Mouse (Mus musculus): ENCODE measurements around the gene C2cd5. TPM values are rescaled to one million over a fixed set of nuclear protein-coding genes. Genes with fewer than 3 reads are reported as not detected.
"Not testable (repeated sequence)": the region's sequence is repeated elsewhere in the genome, so short reads cannot be mapped to it uniquely, and the experiment has no call there.

C2cd5 gene
- total RNA-seq (2014; fragmentation: Nextera tagmentation) (57.8 and 81.5 TPM in 2 replicates), total RNA-seq (2017) (24.6 TPM in 2 replicates)

DNA sequence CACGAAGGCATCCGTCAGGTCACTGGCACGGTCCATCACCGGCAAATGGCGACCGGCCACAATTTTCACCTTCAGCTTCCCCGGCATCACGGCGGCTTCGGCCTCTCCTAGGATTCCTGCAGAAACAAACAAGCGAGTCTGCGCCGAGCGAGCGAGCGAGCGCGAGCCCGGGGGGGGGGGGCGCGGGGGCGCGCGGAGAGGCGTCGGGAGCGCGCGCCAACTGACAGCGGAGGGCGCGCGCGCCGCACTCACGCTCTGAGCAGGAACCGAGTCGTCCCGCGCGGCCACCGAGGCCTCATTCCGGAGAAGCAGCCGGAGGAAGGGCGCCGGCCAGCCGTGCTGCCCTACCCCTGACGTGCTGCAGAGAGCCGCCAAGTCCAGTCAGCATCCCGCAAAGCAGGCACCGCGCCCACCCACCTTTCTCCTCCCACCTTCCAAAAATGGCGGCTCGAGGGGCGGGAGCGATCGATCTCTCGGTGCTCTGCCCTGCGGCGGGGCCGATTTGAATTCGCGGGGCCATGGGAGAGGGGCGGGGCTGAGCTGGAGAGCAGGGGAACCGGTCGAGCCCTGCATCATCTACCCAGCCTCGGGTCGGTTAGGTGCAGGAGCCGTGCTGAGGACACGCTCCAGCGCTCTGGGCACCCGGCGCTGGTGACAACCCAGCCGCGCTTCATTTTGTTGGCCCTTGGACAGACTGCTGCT, at the start of gene C2cd5:
TSS of gene C2cd5 (minus strand) at position 461 of the 702 bp plus-strand sequence.
- peak; percentile 93 for ATAC-seq (replicated peaks; ENCODE audit: low FRiP score, low TSS enrichment, poor library complexity, severe bottlenecking)

GRCm38 (mm10) chr6:143148868-143149267, 48.9 kb upstream of the C2cd5 start:
- no peak for ATAC-seq (replicated peaks; ENCODE audit: low FRiP score, low TSS enrichment, poor library complexity, severe bottlenecking)

- peak; percentile 80 for ATAC-seq (replicated peaks; ENCODE audit: low FRiP score, low TSS enrichment, poor library complexity, severe bottlenecking)
Measured at GRCm38 (mm10) chr6:143146756-143147155, 46.8 kb upstream of the C2cd5 start.

GRCm38 (mm10) chr6:143145051-143145450, 45.1 kb upstream of the C2cd5 start:
- ATAC-seq (replicated peaks; ENCODE audit: low FRiP score, low TSS enrichment, poor library complexity, severe bottlenecking), result 0 out of 2 replicates have a peak, but pooled peaks have one; percentile 21

GRCm38 (mm10) chr6:143144556-143144955, 44.6 kb upstream of the C2cd5 start:
- no peak for ATAC-seq (replicated peaks; ENCODE audit: low FRiP score, low TSS enrichment, poor library complexity, severe bottlenecking)

GRCm38 (mm10) chr6:143143775-143144273, 43.9 kb upstream of the C2cd5 start:
- no peak for ATAC-seq (replicated peaks; ENCODE audit: low FRiP score, low TSS enrichment, poor library complexity, severe bottlenecking)

GRCm38 (mm10) chr6:143143321-143143720, 43.4 kb upstream of the C2cd5 start:
- ATAC-seq (replicated peaks; ENCODE audit: low FRiP score, low TSS enrichment, poor library complexity, severe bottlenecking), result no peak

DNA sequence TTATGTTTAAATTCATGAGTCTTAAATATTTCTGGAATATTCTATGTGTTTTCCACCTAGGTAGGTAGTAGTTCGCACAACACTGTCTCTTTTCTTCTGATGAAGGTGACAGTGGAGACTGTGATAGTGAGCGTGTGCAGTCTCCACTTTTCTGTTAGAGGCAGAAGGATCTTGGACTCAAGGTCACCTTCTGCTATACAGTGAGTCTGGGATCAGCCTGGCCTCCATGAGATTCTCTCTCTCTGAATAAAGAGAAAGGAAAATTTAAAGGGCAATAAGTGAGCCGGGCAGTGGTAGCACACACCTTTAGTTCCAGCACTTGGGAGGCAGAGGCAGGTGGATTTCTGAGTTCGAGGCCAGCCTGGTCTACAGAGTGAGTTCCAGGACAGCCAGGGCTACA, 42.9 kb upstream of the C2cd5 start:
- ATAC-seq (replicated peaks; ENCODE audit: low FRiP score, low TSS enrichment, poor library complexity, severe bottlenecking), result no peak

DNA sequence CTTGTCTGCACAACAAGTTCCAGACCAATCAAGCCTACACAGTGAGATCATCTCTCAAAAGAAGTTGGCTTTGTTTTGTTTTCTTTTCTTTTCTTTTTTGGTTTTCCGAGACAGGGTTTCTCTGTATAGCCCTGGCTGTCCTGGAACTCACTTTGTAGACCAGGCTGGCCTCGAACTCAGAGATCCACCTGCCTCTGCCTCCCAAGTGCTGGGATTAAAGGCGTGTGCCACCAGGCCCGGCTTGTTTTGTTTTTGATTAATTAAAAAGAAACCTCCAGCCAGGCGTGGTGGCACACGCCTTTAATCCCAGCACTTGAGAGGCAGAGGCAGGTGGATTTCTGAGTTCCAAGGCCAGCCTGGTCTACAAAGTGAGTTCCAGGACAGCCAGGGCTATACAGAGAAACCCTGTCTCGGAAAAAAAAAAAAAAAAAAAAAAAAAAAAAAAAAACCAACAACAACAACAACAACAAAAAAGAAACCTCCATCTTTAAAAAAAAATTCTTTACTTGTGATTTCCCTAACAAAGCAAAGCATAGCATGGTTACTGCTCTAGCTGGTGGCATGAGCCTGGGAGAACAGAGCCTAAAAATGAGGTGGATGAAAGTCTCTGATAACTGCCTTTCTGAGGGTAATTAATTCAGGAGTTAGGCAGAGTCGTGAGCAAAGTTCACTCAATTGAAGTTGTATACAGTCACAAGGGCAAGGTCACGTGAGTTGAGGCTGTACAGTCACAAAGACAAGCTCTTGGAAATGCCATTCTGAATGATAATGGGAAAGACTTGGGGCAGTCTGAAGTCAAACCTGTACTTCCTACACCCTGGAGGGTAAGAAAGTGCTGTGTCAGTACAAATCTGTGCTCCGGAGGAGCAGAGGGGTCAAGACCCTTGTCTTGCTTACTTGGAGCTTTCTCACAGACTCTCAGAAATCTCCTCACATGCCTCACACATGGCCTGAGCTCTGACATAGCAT, 42.0 kb upstream of the C2cd5 start:
- not testable (repeated sequence) for ATAC-seq (replicated peaks; ENCODE audit: low FRiP score, low TSS enrichment, poor library complexity, severe bottlenecking)

DNA sequence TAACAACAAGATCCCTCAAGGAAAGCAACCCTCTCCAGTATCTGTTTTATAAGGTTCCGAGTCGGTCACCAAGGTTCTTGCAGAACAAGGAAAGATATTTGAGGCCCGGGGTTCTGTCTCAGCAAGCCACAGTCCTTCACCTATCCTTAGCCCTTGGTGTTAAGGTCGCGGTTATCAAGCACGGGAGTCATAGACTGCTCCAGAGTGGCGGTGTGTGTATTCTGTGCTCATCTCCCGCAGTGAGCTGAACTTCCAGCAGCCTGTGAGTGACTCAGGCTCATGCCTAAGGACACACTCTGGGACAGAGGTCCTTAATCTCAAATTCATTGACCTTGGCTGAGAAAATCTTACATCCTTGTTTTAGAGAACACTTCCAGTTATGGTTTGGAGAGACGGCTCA, 40.9 kb upstream of the C2cd5 start:
- no peak for ATAC-seq (replicated peaks; ENCODE audit: low FRiP score, low TSS enrichment, poor library complexity, severe bottlenecking)

- no peak for ATAC-seq (replicated peaks; ENCODE audit: low FRiP score, low TSS enrichment, poor library complexity, severe bottlenecking)
Measured at GRCm38 (mm10) chr6:143139417-143139816, 39.5 kb upstream of the C2cd5 start.

GRCm38 (mm10) chr6:143137341-143137740, 37.4 kb upstream of the C2cd5 start:
- ATAC-seq (replicated peaks; ENCODE audit: low FRiP score, low TSS enrichment, poor library complexity, severe bottlenecking), result no peak

DNA sequence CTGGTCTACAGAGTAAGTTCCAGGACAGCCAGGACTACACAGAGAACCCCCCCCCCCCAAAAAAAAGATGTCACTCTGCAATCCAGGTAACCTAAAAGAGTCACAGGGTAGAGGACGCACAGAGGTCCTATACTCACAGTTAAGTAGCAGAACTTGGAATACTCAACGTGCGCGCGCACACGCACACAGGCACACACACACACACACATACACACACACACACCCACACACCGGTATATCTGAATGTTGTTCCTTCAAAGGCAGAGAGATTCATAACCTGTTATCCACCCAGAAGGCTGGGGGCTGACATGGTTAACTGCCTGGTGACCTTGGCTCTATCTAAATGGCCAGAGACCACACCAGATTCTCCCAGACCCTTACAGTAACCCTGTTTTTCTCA, 36.7 kb upstream of the C2cd5 start:
- no peak for ATAC-seq (replicated peaks; ENCODE audit: low FRiP score, low TSS enrichment, poor library complexity, severe bottlenecking)

DNA sequence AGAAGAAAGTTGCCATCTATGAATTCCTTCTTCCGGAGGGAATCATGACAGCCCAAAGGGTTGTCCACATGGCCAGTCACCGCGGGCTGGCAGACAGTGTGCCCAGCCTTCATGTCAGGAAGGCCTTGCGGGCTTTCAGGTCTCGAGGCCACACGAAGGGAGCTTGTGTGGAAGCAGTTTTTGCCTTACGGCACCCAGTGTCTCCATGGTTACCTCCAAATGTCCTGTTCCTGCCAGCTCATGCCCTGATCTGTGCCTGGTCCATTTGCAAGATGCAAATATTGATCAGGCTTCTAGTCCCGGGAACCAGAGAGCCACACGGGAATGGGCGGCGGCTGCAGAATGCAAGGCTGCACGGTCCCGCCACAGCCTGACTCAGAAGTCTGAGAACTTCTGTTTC, 35.2 kb upstream of the C2cd5 start:
- no peak for ATAC-seq (replicated peaks; ENCODE audit: low FRiP score, low TSS enrichment, poor library complexity, severe bottlenecking)

DNA sequence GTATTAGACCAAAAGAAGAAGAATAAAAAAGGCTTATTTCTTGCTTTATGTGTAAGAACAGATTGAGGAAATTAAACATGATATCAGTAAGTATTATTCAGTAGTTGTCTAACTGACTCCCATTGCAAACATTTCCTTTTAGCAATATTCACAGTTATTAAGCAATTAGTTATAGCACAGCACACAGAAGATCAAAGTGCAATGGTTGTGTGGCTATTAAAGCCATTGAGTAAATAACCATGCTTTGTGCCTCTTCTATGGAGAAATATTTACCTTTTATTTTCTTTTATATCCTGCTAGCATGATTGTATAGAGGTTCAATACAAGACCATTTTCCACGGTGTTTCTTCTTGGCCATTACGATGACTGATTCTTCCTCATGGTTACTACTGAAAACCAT, 33.2 kb upstream of the C2cd5 start:
- ATAC-seq (replicated peaks; ENCODE audit: low FRiP score, low TSS enrichment, poor library complexity, severe bottlenecking), result no peak

GRCm38 (mm10) chr6:143131895-143132652, 32.1 kb upstream of the C2cd5 start:
- ATAC-seq (replicated peaks; ENCODE audit: low FRiP score, low TSS enrichment, poor library complexity, severe bottlenecking), result no peak

DNA sequence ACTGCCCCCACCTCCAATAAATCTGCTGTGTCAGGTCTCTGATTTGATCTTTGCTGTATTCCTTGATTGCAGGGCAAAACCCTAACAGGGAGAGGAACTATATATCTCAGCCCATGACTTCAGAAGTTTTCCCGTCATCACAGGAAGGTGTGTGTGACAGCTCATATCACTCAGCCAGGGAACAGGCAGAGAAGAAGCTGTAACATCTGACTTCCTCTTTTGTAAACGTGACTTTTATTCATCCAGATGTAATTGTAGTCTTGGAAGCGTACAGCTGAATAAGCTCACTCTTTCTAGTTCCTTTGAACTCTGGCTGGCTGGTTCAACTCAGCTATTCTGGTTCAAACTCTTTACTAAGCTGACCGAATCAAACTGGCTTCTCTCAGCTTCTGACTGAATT, 30.5 kb upstream of the C2cd5 start:
- no peak for ATAC-seq (replicated peaks; ENCODE audit: low FRiP score, low TSS enrichment, poor library complexity, severe bottlenecking)

DNA sequence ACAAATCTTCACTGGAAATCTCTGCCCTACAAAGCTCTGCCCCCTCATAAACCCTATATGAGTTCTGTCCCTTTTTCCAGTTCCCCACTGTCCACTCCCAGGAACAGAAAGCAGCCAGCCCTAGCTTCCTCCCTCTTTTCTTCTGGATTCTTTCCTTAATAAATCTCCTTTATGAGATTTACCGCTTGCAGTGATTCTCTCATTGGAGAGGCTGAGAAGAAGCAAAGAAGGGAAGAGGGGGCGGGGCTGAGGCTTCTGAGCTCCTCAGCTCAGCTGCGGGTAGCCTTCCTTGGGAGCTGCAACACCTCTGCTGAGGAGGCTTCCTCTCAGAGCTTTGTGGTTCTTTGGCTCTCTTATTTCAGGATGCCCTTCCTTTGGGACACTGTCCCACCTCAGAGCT, 30.0 kb upstream of the C2cd5 start:
- ATAC-seq (replicated peaks; ENCODE audit: low FRiP score, low TSS enrichment, poor library complexity, severe bottlenecking), result no peak

DNA sequence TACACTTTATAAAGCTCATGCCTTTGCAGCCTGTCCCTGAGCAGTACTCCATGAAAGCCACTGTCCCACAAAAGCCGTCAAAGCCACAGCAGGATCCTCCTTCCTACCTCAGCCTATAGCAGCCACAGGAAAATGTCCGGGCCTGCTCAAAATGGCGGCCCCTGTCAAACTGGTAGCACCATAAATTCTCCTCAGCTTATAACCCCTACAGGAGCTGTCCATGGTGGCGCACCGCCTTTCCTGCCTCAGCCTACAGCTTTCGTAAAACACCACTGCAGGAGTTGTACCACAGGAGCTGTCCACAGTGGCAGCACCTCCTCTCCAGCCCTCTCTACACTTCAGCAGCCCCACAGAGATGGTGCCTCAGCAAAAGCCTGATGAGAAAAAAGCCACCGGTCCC, 29.5 kb upstream of the C2cd5 start:
- ATAC-seq (replicated peaks; ENCODE audit: low FRiP score, low TSS enrichment, poor library complexity, severe bottlenecking), result peak; percentile 68

DNA sequence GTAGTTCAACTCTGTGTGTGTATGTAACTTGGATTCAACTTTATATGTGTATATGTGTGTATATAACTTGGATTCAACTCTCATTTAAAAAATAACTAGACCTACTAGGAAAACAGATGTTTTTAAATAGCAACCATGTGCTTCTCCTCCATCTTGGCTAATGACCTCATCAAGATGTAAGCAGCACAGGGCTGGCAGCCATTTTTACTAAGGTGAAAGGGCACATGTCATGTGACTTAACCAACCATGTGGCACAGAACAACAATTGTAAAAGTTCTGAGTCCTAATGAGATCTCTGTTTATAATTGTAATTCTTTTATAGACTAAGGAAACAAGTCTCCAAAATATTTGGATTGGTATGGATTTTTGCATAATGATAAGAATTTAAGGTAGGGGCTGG, 25.8 kb upstream of the C2cd5 start:
- ATAC-seq (replicated peaks; ENCODE audit: low FRiP score, low TSS enrichment, poor library complexity, severe bottlenecking), result no peak
